Mouse (Mus musculus) limb, embryonic 12.5 days (tissue): ENCODE results near the gene Pdx1. TPM values are rescaled to one million over a fixed set of nuclear protein-coding genes. Genes with fewer than 3 reads are reported as not detected.

Experiments used
- ATAC-seq: fragments of 200-750 bp; cut with Nextera tagmentation; 2 replicates; pipeline ENCODE4 v1.8.0; 2017; ENCODE audit warnings: low read depth, moderate TSS enrichment; ENCODE audit not compliant: insufficient number of reproducible peaks, insufficient read depth, low FRiP score, low TSS enrichment
- H3K27ac ChIP-seq: fragments of 300-500 bp; sonication (generic); 2 replicates; pipeline ENCODE4 v1.5.1; 2016; ENCODE audit warnings: mild to moderate bottlenecking, moderate library complexity
- H3K27me3 ChIP-seq: fragments of 300-500 bp; sonication (generic); 2 replicates; pipeline ENCODE4 v1.6.1; 2016; ENCODE audit warnings: mild to moderate bottlenecking, moderate library complexity
- H3K36me3 ChIP-seq: fragments of 300-500 bp; sonication (generic); 2 replicates; pipeline ENCODE4 v1.6.1; 2016; ENCODE audit warnings: mild to moderate bottlenecking, moderate library complexity
- H3K4me1 ChIP-seq: fragments of 300-500 bp; sonication (generic); replicated peaks from 2 replicates; pipeline ENCODE4 v1.6.1; 2016
- H3K4me2 ChIP-seq: fragments of 300-500 bp; sonication (generic); 2 replicates; pipeline ENCODE4 v1.6.1; 2016; ENCODE audit warnings: mild to moderate bottlenecking, moderate library complexity
- H3K4me3 ChIP-seq: fragments of 300-500 bp; sonication (generic); replicated peaks from 2 replicates; pipeline ENCODE4 v1.5.1; 2016; ENCODE audit warnings: mild to moderate bottlenecking
- H3K9ac ChIP-seq: fragments of 300-500 bp; sonication (generic); replicated peaks from 2 replicates; pipeline ENCODE4 v1.6.1; 2016; ENCODE audit warnings: mild to moderate bottlenecking, moderate library complexity
- H3K9me3 ChIP-seq: fragments of 300-500 bp; sonication (generic); 2 replicates; pipeline ENCODE4 v1.6.1; 2016; ENCODE audit warnings: mild to moderate bottlenecking, moderate library complexity
- WGBS: fragments of 180-500 bp; shearing (Covaris S2); methylation state at CpG from one replicate; pipeline ENCODE4 v1.1.7; 2016; 5-methylcytosine and 5-hydroxymethylcytosine counted together
- polyA plus RNA-seq: library from polyadenylated mRNA; unstranded; fragments of >200 nt; fragmentation: Nextera tagmentation; extraction: Ambion mirVana; gene quantifications from 2 replicates; pipeline ENCODE4 v1.2.1, GENCODE M21; 2016

Gene Pdx1
- not detected in 2 replicates for polyA plus RNA-seq

- Histone ChIP-seq H3K9me3 (no peaks in the 10 kb centered on the region), H3K27me3 (peaks cover 97% of the 10 kb centered on the region), H3K4me1 (peaks cover 6% of the 10 kb centered on the region), H3K36me3 (no peaks in the 10 kb centered on the region), H3K4me2 (peak within 1 kb of the TSS; percentile 24; the same call in 1 of the 2 replicates), H3K9ac (no peak within 1 kb of the TSS), H3K4me3 (peak within 1 kb of the TSS; percentile 9; the same call in 1 of the 2 replicates), H3K27ac (no peak within 1 kb of the TSS)
- under 1% methylated on average over 44 of the region's 44 CpGs for WGBS
- ATAC-seq: no peak
These were observed at the start of gene Pdx1 for GRCm38 (mm10) chr5:147269926-147270672. TSS of gene Pdx1 (plus strand) at chr5:147269959.

GRCm38 (mm10) chr5:147227354-147228112 is 42.2 kb upstream of the Pdx1 start:
- H3K4me2 ChIP-seq: peak overlapping the region; percentile 34
- ATAC-seq: peak; percentile 91
- 14% methylated on average over 25 of the region's 25 CpGs for WGBS
- no peaks in the 10 kb centered on the region for H3K36me3 ChIP-seq
- peaks cover 63% of the 10 kb centered on the region for H3K27me3 ChIP-seq
- no peak overlapping the region for H3K27ac ChIP-seq
- H3K4me3 ChIP-seq: no peak overlapping the region
- H3K4me1 ChIP-seq: peaks cover 4% of the 10 kb centered on the region; the same call in 1 of the 2 replicates
- no peak overlapping the region for H3K9ac ChIP-seq
- H3K9me3 ChIP-seq: no peaks in the 10 kb centered on the region

GRCm38 (mm10) chr5:147235406-147236309 is 34.1 kb upstream of the Pdx1 start:
- no peaks in the 10 kb centered on the region for H3K36me3 ChIP-seq
- H3K4me3 ChIP-seq: no peak overlapping the region
- no peak overlapping the region for H3K4me2 ChIP-seq
- H3K9ac ChIP-seq: no peak overlapping the region
- H3K27ac ChIP-seq: no peak overlapping the region
- whole genome bisulfite sequencing: 50% methylated on average over 21 of the region's 21 CpGs
- ATAC-seq: no peak
- H3K4me1 ChIP-seq: no peaks in the 10 kb centered on the region
- H3K9me3 ChIP-seq: no peaks in the 10 kb centered on the region
- H3K27me3 ChIP-seq: peaks cover 29% of the 10 kb centered on the region

GRCm38 (mm10) chr5:147243908-147244307 is 25.9 kb upstream of the Pdx1 start:
- Histone ChIP-seq H3K9ac (no peak overlapping the region), H3K27me3 (peaks cover 6% of the 10 kb centered on the region), H3K4me2 (no peak overlapping the region), H3K4me1 (no peaks in the 10 kb centered on the region), H3K4me3 (no peak overlapping the region), H3K9me3 (no peaks in the 10 kb centered on the region), H3K36me3 (no peaks in the 10 kb centered on the region), H3K27ac (no peak overlapping the region)
- no peak for ATAC-seq
- 85% methylated on average over 7 of the region's 7 CpGs for WGBS

GRCm38 (mm10) chr5:147260189-147260588 is 9.6 kb upstream of the Pdx1 start:
- H3K27me3 ChIP-seq: peaks cover 49% of the 10 kb centered on the region
- H3K9ac ChIP-seq: no peak overlapping the region
- 96% methylated on average over 1 of the region's 1 CpGs for WGBS
- ATAC-seq: no peak
- H3K4me3 ChIP-seq: no peak overlapping the region
- H3K36me3 ChIP-seq: no peaks in the 10 kb centered on the region
- no peak overlapping the region for H3K4me2 ChIP-seq
- no peaks in the 10 kb centered on the region for H3K9me3 ChIP-seq
- H3K4me1 ChIP-seq: no peaks in the 10 kb centered on the region
- no peak overlapping the region for H3K27ac ChIP-seq

- Histone ChIP-seq H3K9me3 (no peaks in the 10 kb centered on the region), H3K4me3 (no peak overlapping the region), H3K27me3 (peaks cover 55% of the 10 kb centered on the region), H3K36me3 (no peaks in the 10 kb centered on the region), H3K9ac (no peak overlapping the region), H3K4me1 (no peaks in the 10 kb centered on the region), H3K27ac (no peak overlapping the region), H3K4me2 (no peak overlapping the region)
- WGBS: 83% methylated on average over 4 of the region's 4 CpGs
- no peak for ATAC-seq
These were observed 9.0 kb upstream of the Pdx1 start for GRCm38 (mm10) chr5:147260778-147261177.

- Histone ChIP-seq H3K9me3 (no peaks in the 10 kb centered on the region), H3K27me3 (peaks cover 65% of the 10 kb centered on the region), H3K36me3 (no peaks in the 10 kb centered on the region), H3K4me1 (no peaks in the 10 kb centered on the region), H3K4me3 (no peak overlapping the region), H3K9ac (no peak overlapping the region), H3K4me2 (no peak overlapping the region), H3K27ac (no peak overlapping the region)
- WGBS: 41% methylated on average over 11 of the region's 11 CpGs
- no peak for ATAC-seq
These were observed 7.7 kb upstream of the Pdx1 start for GRCm38 (mm10) chr5:147261899-147262541.

GRCm38 (mm10) chr5:147263945-147264344 is 5.8 kb upstream of the Pdx1 start:
- ATAC-seq: no peak
- no peaks in the 10 kb centered on the region for H3K9me3 ChIP-seq
- H3K4me1 ChIP-seq: no peaks in the 10 kb centered on the region
- no peak overlapping the region for H3K9ac ChIP-seq
- H3K4me2 ChIP-seq: no peak overlapping the region
- H3K27ac ChIP-seq: no peak overlapping the region
- peaks cover 80% of the 10 kb centered on the region for H3K27me3 ChIP-seq
- 17% methylated on average over 4 of the region's 4 CpGs for WGBS
- no peak overlapping the region for H3K4me3 ChIP-seq
- no peaks in the 10 kb centered on the region for H3K36me3 ChIP-seq

- WGBS: 3% methylated on average over 6 of the region's 6 CpGs
- ATAC-seq: no peak
These were observed 2.3 kb upstream of the Pdx1 start for GRCm38 (mm10) chr5:147267434-147267833.

GRCm38 (mm10) chr5:147268728-147269127 is 1.0 kb upstream of the Pdx1 start:
- Histone ChIP-seq H3K9ac (no peak overlapping the region), H3K27ac (no peak overlapping the region), H3K36me3 (no peaks in the 10 kb centered on the region), H3K27me3 (peaks cover 95% of the 10 kb centered on the region), H3K9me3 (no peaks in the 10 kb centered on the region), H3K4me1 (peaks cover 6% of the 10 kb centered on the region; the same call in 1 of the 2 replicates), H3K4me2 (no peak overlapping the region), H3K4me3 (no peak overlapping the region)
- 2% methylated on average over 8 of the region's 8 CpGs for WGBS
- ATAC-seq: no peak

More at GRCm38 (mm10) chr5:147267434-147267833, 2.3 kb upstream of the Pdx1 start:
- Histone ChIP-seq H3K27me3 (peaks cover 93% of the 10 kb centered on the region), H3K4me2 (no peak overlapping the region), H3K9ac (no peak overlapping the region), H3K9me3 (no peaks in the 10 kb centered on the region), H3K36me3 (no peaks in the 10 kb centered on the region), H3K4me1 (peaks cover 6% of the 10 kb centered on the region; the same call in 1 of the 2 replicates), H3K27ac (no peak overlapping the region), H3K4me3 (no peak overlapping the region)
